Comparison of ENCODE assay signal across 26 mouse cellular contexts in the genomic region with DNA sequence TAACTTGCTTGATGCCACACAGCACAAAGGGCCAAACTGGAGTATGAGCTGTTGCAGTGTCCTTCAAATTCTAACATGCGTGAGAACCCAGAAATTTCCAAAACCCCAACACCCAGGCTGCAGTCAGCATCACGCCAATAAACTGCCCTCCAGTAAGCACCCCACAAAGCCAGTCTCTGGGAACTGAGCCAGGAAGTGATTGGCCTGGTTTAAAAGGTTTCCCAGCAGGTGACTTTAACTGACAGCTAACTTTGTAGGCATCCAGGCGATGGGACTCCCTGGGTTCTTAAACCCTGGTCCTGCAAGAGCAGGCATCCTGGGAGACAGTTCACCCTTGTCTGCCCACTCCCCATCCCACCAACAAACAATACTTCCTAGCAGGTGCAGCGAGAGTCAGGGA. TPM values are rescaled to one million over a fixed set of nuclear protein-coding genes. Genes with fewer than 3 reads are reported as not detected.
A peak's percentile ranks its signal among the peaks of the same experiment; 100 is the strongest.
DNase-seq lines count a peak whose midpoint lies in the region; ATAC-seq and TF ChIP-seq lines count a peak whose summit lies in the region.
"Had no signal": no experiment of that assay in that cellular context is flagged by ENCODE, and none has a peak within 500 bp of the region (broad histone marks: within the 10 kb centered on the region; RNA-seq: fewer than 3 reads in every experiment).

No protein-coding gene starts in this region.

- no peak overlapping the region for H3K4me3 ChIP-seq in embryonic facial prominence, embryonic 14.5 days (ENCODE audit: low read depth, low read length)
- no peak overlapping the region for H3K4me3 ChIP-seq in embryonic facial prominence, embryonic 10.5 days
- no peak overlapping the region for H3K4me3 ChIP-seq in liver, adult 2 months (ENCODE audit: insufficient read depth, low read depth, low read length)
- H3K4me3 ChIP-seq in liver, postnatal 0 days (ENCODE audit: low read depth, low read length), result no peak overlapping the region
- H3K4me3 ChIP-seq in kidney, embryonic 15.5 days (replicated peaks), result no peak overlapping the region
- H3K4me3 ChIP-seq: embryonic facial prominence, embryonic 12.5 days; erythroblast, embryonic 14.5 days; forebrain, embryonic 12.5 days; gastrocnemius, adult 2 months; hindbrain, embryonic 13.5 days had no signal

- H3K4me1 ChIP-seq in embryonic facial prominence, embryonic 14.5 days (ENCODE audit: control insufficient read depth, insufficient read depth, low read length), result no peaks in the 10 kb centered on the region
- H3K4me1 ChIP-seq in embryonic facial prominence, embryonic 10.5 days, result no peaks in the 10 kb centered on the region
- peaks cover 11% of the 10 kb centered on the region for H3K4me1 ChIP-seq in liver, adult 2 months (ENCODE audit: control insufficient read depth, insufficient read depth, low read length)
- no peaks in the 10 kb centered on the region for H3K4me1 ChIP-seq in liver, postnatal 0 days (ENCODE audit: insufficient read depth)
- no peaks in the 10 kb centered on the region for H3K4me1 ChIP-seq in kidney, embryonic 15.5 days
- H3K4me1 ChIP-seq: embryonic facial prominence, embryonic 12.5 days; forebrain, embryonic 12.5 days had no signal

- H3K79me2 ChIP-seq in liver, adult 2 months (ENCODE audit: control insufficient read depth, insufficient read depth, low read length), result no peaks in the 10 kb centered on the region

- no peaks in the 10 kb centered on the region for H3K36me3 ChIP-seq in embryonic facial prominence, embryonic 14.5 days (ENCODE audit: control insufficient read depth, insufficient read depth, low read length)
- no peaks in the 10 kb centered on the region for H3K36me3 ChIP-seq in embryonic facial prominence, embryonic 10.5 days (replicated peaks)
- no peaks in the 10 kb centered on the region for H3K36me3 ChIP-seq in liver, adult 2 months (ENCODE audit: control insufficient read depth, insufficient read depth, low read length)
- no peaks in the 10 kb centered on the region for H3K36me3 ChIP-seq in liver, postnatal 0 days (replicated peaks; ENCODE audit: insufficient read depth, low read length)
- no peaks in the 10 kb centered on the region for H3K36me3 ChIP-seq in kidney, embryonic 15.5 days
- H3K36me3 ChIP-seq: embryonic facial prominence, embryonic 12.5 days; forebrain, embryonic 12.5 days; G1E; hindbrain, embryonic 13.5 days had no signal

- no peak for TF ChIP-seq CTCF in liver, adult 2 months (IDR thresholded peaks at IDR 0.05; ENCODE audit: low read depth, low read length)
- TF ChIP-seq CTCF in liver, postnatal 0 days (IDR thresholded peaks at IDR 0.05; ENCODE audit: low read depth), result no peak

- H3K9ac ChIP-seq in embryonic facial prominence, embryonic 14.5 days (ENCODE audit: low read depth, low read length), result no peak overlapping the region
- H3K9ac ChIP-seq in liver, adult 2 months (ENCODE audit: low read depth, low read length), result no peak overlapping the region
- no peak overlapping the region for H3K9ac ChIP-seq in liver, postnatal 0 days (replicated peaks)
- H3K9ac ChIP-seq in kidney, embryonic 15.5 days, result no peak overlapping the region
- H3K9ac ChIP-seq: embryonic facial prominence, embryonic 12.5 days; forebrain, embryonic 12.5 days; hindbrain, embryonic 13.5 days had no signal

- no peak for TF ChIP-seq POLR2A in liver, adult 2 months (IDR thresholded peaks at IDR 0.05; ENCODE audit: extremely low read depth, insufficient read depth, low read length)

- H3K4me2 ChIP-seq in embryonic facial prominence, embryonic 14.5 days (ENCODE audit: low read depth, low read length), result no peak overlapping the region
- no peak overlapping the region for H3K4me2 ChIP-seq in liver, postnatal 0 days (ENCODE audit: low read depth, low read length)
- no peak overlapping the region for H3K4me2 ChIP-seq in kidney, embryonic 15.5 days
- H3K4me2 ChIP-seq: embryonic facial prominence, embryonic 12.5 days; forebrain, embryonic 12.5 days; heart, embryonic 11.5 days; hindbrain, embryonic 13.5 days had no signal

- no peak for ATAC-seq in embryonic facial prominence, embryonic 14.5 days (ENCODE audit: low read depth)
- no peak for ATAC-seq in liver, postnatal 0 days
- no peak for ATAC-seq in kidney, embryonic 15.5 days (replicated peaks; ENCODE audit: low FRiP score)
- ATAC-seq: activated CD4-positive, CD25-positive, alpha-beta regulatory T cell, adult 4 months; forebrain, embryonic 16.5 days; hindbrain, embryonic 16.5 days; inflammation-experienced regulatory T-cells, adult 6 months; intestine, embryonic 16.5 days had no signal

- TF ChIP-seq EP300 in liver, postnatal 0 days (IDR thresholded peaks at IDR 0.05; ENCODE audit: low read depth), result no peak

- 49% methylated on average over 4 of the region's 4 CpGs for WGBS in embryonic facial prominence, embryonic 14.5 days
- WGBS in embryonic facial prominence, embryonic 10.5 days, result 53% methylated on average over 4 of the region's 4 CpGs
- whole genome bisulfite sequencing in liver, adult 2 months, result 67% methylated on average over 4 of the region's 4 CpGs
- 69% methylated on average over 4 of the region's 4 CpGs for WGBS in liver, postnatal 0 days (ENCODE audit: insufficient replicate concordance)
- 76% methylated on average over 4 of the region's 4 CpGs for WGBS in kidney, embryonic 15.5 days

- peaks cover 11% of the 10 kb centered on the region for H3K9me3 ChIP-seq in embryonic facial prominence, embryonic 14.5 days (ENCODE audit: control insufficient read depth, low read length)
- H3K9me3 ChIP-seq in embryonic facial prominence, embryonic 10.5 days, result 0 out of 2 replicates have a peak, but pooled peaks cover 4% of the 10 kb centered on the region
- no peaks in the 10 kb centered on the region for H3K9me3 ChIP-seq in liver, postnatal 0 days (ENCODE audit: low read length)
- no peaks in the 10 kb centered on the region for H3K9me3 ChIP-seq in kidney, embryonic 15.5 days (replicated peaks)
- H3K9me3 ChIP-seq: forebrain, embryonic 12.5 days; G1E had no signal

- peak; percentile 35 for DNase-seq in embryonic facial prominence, embryonic 14.5 days (ENCODE audit: low spot score)
- no peak for DNase-seq in embryonic facial prominence, embryonic 10.5 days (ENCODE audit: low spot score)
- DNase-seq in liver, adult 2 months (ENCODE audit: extremely low read depth, low read depth, low spot score), result peak; percentile 35
- no peak for DNase-seq in liver, postnatal 0 days
- peak; percentile 57 for DNase-seq in Muller cell, postnatal 12 days (ENCODE audit: inconsistent ontology term)
- peak; percentile 22 for DNase-seq in brain, adult 2 months (ENCODE audit: low read depth, low spot score)
- no peak for DNase-seq in ovary, postnatal 14 days (ENCODE audit: low spot score)
- DNase-seq: adrenal gland, adult 8-10 months; B cell, adult 2 months; cerebellum, adult 11 months; gastrocnemius, adult 2 months; heart, adult 11 months had no signal

- H3K27me3 ChIP-seq in embryonic facial prominence, embryonic 14.5 days (replicated peaks; ENCODE audit: control insufficient read depth, insufficient read depth, low read length), result no peaks in the 10 kb centered on the region
- H3K27me3 ChIP-seq in embryonic facial prominence, embryonic 10.5 days (replicated peaks; ENCODE audit: low read depth, poor library complexity, severe bottlenecking), result no peaks in the 10 kb centered on the region
- H3K27me3 ChIP-seq in liver, adult 2 months (ENCODE audit: control insufficient read depth, insufficient read depth, low read length), result no peaks in the 10 kb centered on the region
- H3K27me3 ChIP-seq in liver, postnatal 0 days (ENCODE audit: insufficient read depth, low read length), result no peaks in the 10 kb centered on the region
- H3K27me3 ChIP-seq in kidney, embryonic 15.5 days, result no peaks in the 10 kb centered on the region
- H3K27me3 ChIP-seq: CH12.LX; embryonic facial prominence, embryonic 12.5 days; forebrain, embryonic 12.5 days; hindbrain, embryonic 13.5 days had no signal

- H3K27ac ChIP-seq in embryonic facial prominence, embryonic 14.5 days (replicated peaks; ENCODE audit: low read depth, low read length), result no peak overlapping the region
- no peak overlapping the region for H3K27ac ChIP-seq in embryonic facial prominence, embryonic 10.5 days (replicated peaks)
- H3K27ac ChIP-seq in liver, adult 2 months (replicated peaks; ENCODE audit: insufficient read depth, low read depth, low read length), result no peak overlapping the region
- no peak overlapping the region for H3K27ac ChIP-seq in liver, postnatal 0 days (ENCODE audit: low read depth)
- H3K27ac ChIP-seq in kidney, embryonic 15.5 days, result no peak overlapping the region
- H3K27ac ChIP-seq: embryonic facial prominence, embryonic 12.5 days; forebrain, embryonic 12.5 days; gastrocnemius, adult 2 months; hindbrain, embryonic 13.5 days had no signal

RNA-seq across cellular contexts. Expression of gene Lgi2, which starts 44.0 kb away (rescaled TPM):
- polyA plus RNA-seq in embryonic facial prominence, embryonic 14.5 days (2014; fragmentation: Nextera tagmentation; extraction: Ambion mirVana), result 9.6 and 9.8 TPM in 2 replicates
- 1.7 and 2.0 TPM in 2 replicates for polyA plus RNA-seq in embryonic facial prominence, embryonic 10.5 days (2016; fragmentation: Nextera tagmentation; extraction: Ambion mirVana)
- total RNA-seq in liver, adult 2 months (2014; rRNA removed), result 0.18 and 0.20 TPM in 2 replicates
- polyA plus RNA-seq in liver, adult 2 months (2012; rRNA removed), result 0.04 and 0.06 TPM in 2 replicates
- polyA plus RNA-seq in liver, postnatal 0 days (2015; fragmentation: Nextera tagmentation; extraction: Ambion mirVana), result 0.18 and 0.26 TPM in 2 replicates
- polyA plus RNA-seq in kidney, embryonic 15.5 days (2015; fragmentation: Nextera tagmentation; extraction: Ambion mirVana), result 3.5 and 4.6 TPM in 2 replicates
- total RNA-seq: CH12.LX; hematopoietic stem cell, adult 5-6 weeks had no signal
- polyA plus RNA-seq: activated CD4-positive, CD25-positive, alpha-beta regulatory T cell, adult 4 months; erythroblast, embryonic 14.5 days; G1E; inflammation-experienced regulatory T-cells, adult 6 months had no signal

RNA-seq across cellular contexts. Expression of gene Sepsecs, which starts 59.2 kb away (rescaled TPM):
- 9.2 and 9.8 TPM in 2 replicates for polyA plus RNA-seq in embryonic facial prominence, embryonic 14.5 days (2014; fragmentation: Nextera tagmentation; extraction: Ambion mirVana)
- polyA plus RNA-seq in embryonic facial prominence, embryonic 10.5 days (2016; fragmentation: Nextera tagmentation; extraction: Ambion mirVana), result 8.9 and 9.3 TPM in 2 replicates
- 45.3 and 53.7 TPM in 2 replicates for total RNA-seq in liver, adult 2 months (2014; rRNA removed)
- 14.1 and 16.4 TPM in 2 replicates for polyA plus RNA-seq in liver, adult 2 months (2012; rRNA removed)
- polyA plus RNA-seq in liver, postnatal 0 days (2015; fragmentation: Nextera tagmentation; extraction: Ambion mirVana), result 10.8 and 12.0 TPM in 2 replicates
- 9.0 and 10.1 TPM in 2 replicates for polyA plus RNA-seq in kidney, embryonic 15.5 days (2015; fragmentation: Nextera tagmentation; extraction: Ambion mirVana)

Comparison
In these comparisons a context has a peak if more than half of its experiments do, and no peak if none do; other contexts are left out.
1. DNase-seq: peak in embryonic facial prominence, embryonic 14.5 days (single experiment), liver, adult 2 months (single experiment), Muller cell, postnatal 12 days (single experiment) and brain, adult 2 months (single experiment); none in embryonic facial prominence, embryonic 10.5 days (single experiment), liver, postnatal 0 days (single experiment) and ovary, postnatal 14 days (single experiment).